Mouse (Mus musculus): Measurements from ENCODE around the gene Anxa5. TPM values are rescaled to one million over a fixed set of nuclear protein-coding genes. Genes with fewer than 3 reads are reported as not detected.

Gene Anxa5
- polyA plus RNA-seq, 1 experiment from 2014 or later: 375 TPM

GRCm38 (mm10) chr3:36499418-36499817 is 23.7 kb upstream of the Anxa5 start:
- peaks cover 3% of the 10 kb centered on the region; the same call in 1 of the 2 replicates for H3K4me1 ChIP-seq
- no peaks in the 10 kb centered on the region for H3K9me3 ChIP-seq
- H3K4me3 ChIP-seq: no peak overlapping the region
- no peak overlapping the region for H3K27ac ChIP-seq (replicated peaks)
- H3K36me3 ChIP-seq: no peaks in the 10 kb centered on the region
- ATAC-seq (ENCODE audit: extremely low read depth, insufficient number of reproducible peaks, low FRiP score, low TSS enrichment): no peak
- H3K9ac ChIP-seq: no peak overlapping the region
- 85% methylated on average over 7 of the region's 7 CpGs for WGBS
- no peaks in the 10 kb centered on the region for H3K27me3 ChIP-seq (replicated peaks)
- H3K4me2 ChIP-seq: no peak overlapping the region

- Histone ChIP-seq H3K4me2 (no peak overlapping the region), H3K9ac (no peak overlapping the region), H3K4me3 (no peak overlapping the region), H3K36me3 (no peaks in the 10 kb centered on the region), H3K27ac (replicated peaks) (no peak overlapping the region), H3K4me1 (peaks cover 11% of the 10 kb centered on the region), H3K9me3 (no peaks in the 10 kb centered on the region), H3K27me3 (replicated peaks) (no peaks in the 10 kb centered on the region)
- no peak for ATAC-seq (ENCODE audit: extremely low read depth, insufficient number of reproducible peaks, low FRiP score, low TSS enrichment)
- WGBS: 86% methylated on average over 6 of the region's 6 CpGs
These were observed 22.5 kb upstream of the Anxa5 start for GRCm38 (mm10) chr3:36498224-36498623.

- Histone ChIP-seq H3K36me3 (no peaks in the 10 kb centered on the region), H3K4me1 (peaks cover 17% of the 10 kb centered on the region), H3K9ac (peak overlapping the region; percentile 61; the same call in 1 of the 2 replicates), H3K27me3 (replicated peaks) (no peaks in the 10 kb centered on the region), H3K27ac (replicated peaks) (no peak overlapping the region), H3K4me2 (peak overlapping the region; percentile 43; the same call in 1 of the 2 replicates), H3K9me3 (no peaks in the 10 kb centered on the region), H3K4me3 (no peak overlapping the region)
- no peak for ATAC-seq (ENCODE audit: extremely low read depth, insufficient number of reproducible peaks, low FRiP score, low TSS enrichment)
- 15% methylated on average over 14 of the region's 14 CpGs for WGBS
These were observed 21.1 kb upstream of the Anxa5 start for GRCm38 (mm10) chr3:36496746-36497145.

GRCm38 (mm10) chr3:36496273-36496672 is 20.6 kb upstream of the Anxa5 start:
- no peak for ATAC-seq (ENCODE audit: extremely low read depth, insufficient number of reproducible peaks, low FRiP score, low TSS enrichment)
- peak overlapping the region; percentile 43; the same call in 1 of the 2 replicates for H3K4me2 ChIP-seq
- WGBS: 77% methylated on average over 9 of the region's 9 CpGs
- H3K27me3 ChIP-seq (replicated peaks): no peaks in the 10 kb centered on the region
- no peak overlapping the region for H3K9ac ChIP-seq
- H3K9me3 ChIP-seq: no peaks in the 10 kb centered on the region
- no peak overlapping the region for H3K27ac ChIP-seq (replicated peaks)
- no peaks in the 10 kb centered on the region for H3K36me3 ChIP-seq
- H3K4me3 ChIP-seq: no peak overlapping the region
- H3K4me1 ChIP-seq: peaks cover 21% of the 10 kb centered on the region

GRCm38 (mm10) chr3:36495436-36495835 is 19.7 kb upstream of the Anxa5 start:
- WGBS: 9% methylated on average over 6 of the region's 6 CpGs
- no peaks in the 10 kb centered on the region for H3K9me3 ChIP-seq
- ATAC-seq (ENCODE audit: extremely low read depth, insufficient number of reproducible peaks, low FRiP score, low TSS enrichment): no peak

GRCm38 (mm10) chr3:36494613-36495012 is 18.9 kb upstream of the Anxa5 start:
- H3K4me1 ChIP-seq: peaks cover 21% of the 10 kb centered on the region
- H3K27me3 ChIP-seq (replicated peaks): no peaks in the 10 kb centered on the region
- no peak overlapping the region for H3K4me2 ChIP-seq
- no peak for ATAC-seq (ENCODE audit: extremely low read depth, insufficient number of reproducible peaks, low FRiP score, low TSS enrichment)
- H3K27ac ChIP-seq (replicated peaks): no peak overlapping the region
- WGBS: 65% methylated on average over 2 of the region's 2 CpGs
- no peaks in the 10 kb centered on the region for H3K9me3 ChIP-seq
- no peaks in the 10 kb centered on the region for H3K36me3 ChIP-seq
- no peak overlapping the region for H3K4me3 ChIP-seq
- H3K9ac ChIP-seq: no peak overlapping the region

More at GRCm38 (mm10) chr3:36495436-36495835, 19.7 kb upstream of the Anxa5 start:
- Histone ChIP-seq H3K4me3 (no peak overlapping the region), H3K4me2 (peak overlapping the region; percentile 50), H3K36me3 (no peaks in the 10 kb centered on the region), H3K9ac (peak overlapping the region; percentile 29), H3K27ac (replicated peaks) (no peak overlapping the region), H3K4me1 (peaks cover 21% of the 10 kb centered on the region), H3K27me3 (replicated peaks) (no peaks in the 10 kb centered on the region)

GRCm38 (mm10) chr3:36493641-36494283 is 18.1 kb upstream of the Anxa5 start:
- no peaks in the 10 kb centered on the region for H3K9me3 ChIP-seq
- H3K9ac ChIP-seq: no peak overlapping the region
- WGBS: 57% methylated on average over 6 of the region's 6 CpGs

GRCm38 (mm10) chr3:36492716-36493391 is 17.2 kb upstream of the Anxa5 start:
- H3K27ac ChIP-seq (replicated peaks): no peak overlapping the region
- WGBS: 55% methylated on average over 9 of the region's 9 CpGs

More at GRCm38 (mm10) chr3:36493641-36494283, 18.1 kb upstream of the Anxa5 start:
- Histone ChIP-seq H3K4me2 (no peak overlapping the region), H3K36me3 (no peaks in the 10 kb centered on the region), H3K4me1 (peaks cover 21% of the 10 kb centered on the region), H3K27me3 (replicated peaks) (no peaks in the 10 kb centered on the region), H3K4me3 (no peak overlapping the region), H3K27ac (replicated peaks) (no peak overlapping the region)
- no peak for ATAC-seq (ENCODE audit: extremely low read depth, insufficient number of reproducible peaks, low FRiP score, low TSS enrichment)

GRCm38 (mm10) chr3:36491535-36491934 is 15.8 kb upstream of the Anxa5 start:
- no peak for ATAC-seq (ENCODE audit: extremely low read depth, insufficient number of reproducible peaks, low FRiP score, low TSS enrichment)
- H3K9ac ChIP-seq: no peak overlapping the region
- H3K4me1 ChIP-seq: peaks cover 19% of the 10 kb centered on the region
- H3K36me3 ChIP-seq: no peaks in the 10 kb centered on the region
- H3K9me3 ChIP-seq: no peaks in the 10 kb centered on the region
- H3K4me3 ChIP-seq: no peak overlapping the region
- H3K27me3 ChIP-seq (replicated peaks): no peaks in the 10 kb centered on the region
- H3K27ac ChIP-seq (replicated peaks): no peak overlapping the region
- WGBS: 53% methylated on average over 5 of the region's 5 CpGs
- no peak overlapping the region for H3K4me2 ChIP-seq

More at GRCm38 (mm10) chr3:36492716-36493391, 17.2 kb upstream of the Anxa5 start:
- H3K4me2 ChIP-seq: no peak overlapping the region
- H3K4me3 ChIP-seq: no peak overlapping the region
- no peak for ATAC-seq (ENCODE audit: extremely low read depth, insufficient number of reproducible peaks, low FRiP score, low TSS enrichment)
- H3K9me3 ChIP-seq: no peaks in the 10 kb centered on the region
- H3K36me3 ChIP-seq: no peaks in the 10 kb centered on the region
- H3K9ac ChIP-seq: no peak overlapping the region
- H3K4me1 ChIP-seq: peaks cover 21% of the 10 kb centered on the region
- H3K27me3 ChIP-seq (replicated peaks): no peaks in the 10 kb centered on the region

GRCm38 (mm10) chr3:36489590-36489910 is 13.9 kb upstream of the Anxa5 start:
- H3K36me3 ChIP-seq: no peaks in the 10 kb centered on the region
- H3K4me2 ChIP-seq: no peak overlapping the region
- H3K27me3 ChIP-seq (replicated peaks): no peaks in the 10 kb centered on the region
- no peak overlapping the region for H3K4me3 ChIP-seq
- H3K27ac ChIP-seq (replicated peaks): no peak overlapping the region
- H3K9me3 ChIP-seq: no peaks in the 10 kb centered on the region
- no peak for ATAC-seq (ENCODE audit: extremely low read depth, insufficient number of reproducible peaks, low FRiP score, low TSS enrichment)
- peaks cover 18% of the 10 kb centered on the region for H3K4me1 ChIP-seq
- 93% methylated on average over 1 of the region's 1 CpGs for WGBS
- H3K9ac ChIP-seq: no peak overlapping the region

- Histone ChIP-seq H3K27me3 (replicated peaks) (no peaks in the 10 kb centered on the region), H3K9me3 (no peaks in the 10 kb centered on the region), H3K36me3 (no peaks in the 10 kb centered on the region), H3K27ac (replicated peaks) (no peak overlapping the region), H3K4me3 (no peak overlapping the region), H3K9ac (no peak overlapping the region), H3K4me2 (no peak overlapping the region), H3K4me1 (peaks cover 18% of the 10 kb centered on the region)
- no peak for ATAC-seq (ENCODE audit: extremely low read depth, insufficient number of reproducible peaks, low FRiP score, low TSS enrichment)
- WGBS: 84% methylated on average over 6 of the region's 6 CpGs
These were observed 13.3 kb upstream of the Anxa5 start for GRCm38 (mm10) chr3:36488899-36489589.

Measured in heart, embryonic 13.5 days (tissue).